Mouse (Mus musculus) kidney, embryonic 14.5 days (tissue): Measurements from ENCODE around the gene Gm498. TPM values are rescaled to one million over a fixed set of nuclear protein-coding genes. Genes with fewer than 3 reads are reported as not detected.

Source experiments
- ATAC-seq: fragments of 200-750 bp; cut with Nextera tagmentation; 2 replicates; pipeline ENCODE4 v1.8.0; 2017; ENCODE audit warnings: moderate number of reproducible peaks, mild to moderate bottlenecking, moderate TSS enrichment, moderate library complexity; ENCODE audit not compliant: low FRiP score, low TSS enrichment
- H3K27ac ChIP-seq: fragments of 300-500 bp; sonication (generic); 2 replicates; pipeline ENCODE4 v1.5.1; 2014; ENCODE audit warnings: low read depth, mild to moderate bottlenecking, low read length, moderate library complexity, mixed read lengths
- H3K27me3 ChIP-seq: fragments of 300-500 bp; sonication (generic); 2 replicates; pipeline ENCODE4 v1.6.1; 2014; ENCODE audit warnings: mild to moderate bottlenecking, low read length; ENCODE audit not compliant: control insufficient read depth, insufficient read depth
- H3K36me3 ChIP-seq: fragments of 300-500 bp; sonication (generic); 2 replicates; pipeline ENCODE4 v1.6.1; 2014; ENCODE audit warnings: low read length, mixed read lengths; ENCODE audit not compliant: control insufficient read depth, insufficient read depth
- H3K4me1 ChIP-seq: fragments of 300-500 bp; sonication (generic); 2 replicates; pipeline ENCODE4 v1.6.1; 2014; ENCODE audit warnings: low read length, mixed read lengths; ENCODE audit not compliant: control insufficient read depth, insufficient read depth
- H3K4me2 ChIP-seq: fragments of 300-500 bp; sonication (generic); replicated peaks from 2 replicates; pipeline ENCODE4 v1.6.1; 2014; ENCODE audit warnings: low read depth, mild to moderate bottlenecking, low read length
- H3K4me3 ChIP-seq: fragments of 300-500 bp; sonication (generic); 2 replicates; pipeline ENCODE4 v1.5.1; 2014; ENCODE audit warnings: mild to moderate bottlenecking, low read length
- H3K9ac ChIP-seq: fragments of 300-500 bp; sonication (generic); 2 replicates; pipeline ENCODE4 v1.6.1; 2014; ENCODE audit warnings: low read depth, mild to moderate bottlenecking, low read length, moderate library complexity
- H3K9me3 ChIP-seq: fragments of 300-500 bp; sonication (generic); 2 replicates; pipeline ENCODE4 v1.6.1; 2016; ENCODE audit warnings: low read length; ENCODE audit not compliant: control insufficient read depth
- WGBS: fragments of 180-500 bp; shearing (Covaris S2); extraction: QIAGEN DNeasy Blood & Tissue Kit; methylation state at CpG from one replicate; pipeline ENCODE4 v1.1.7; 2014; 5-methylcytosine and 5-hydroxymethylcytosine counted together
- polyA plus RNA-seq: library from polyadenylated mRNA; unstranded; fragments of >200 nt; fragmentation: Nextera tagmentation; extraction: Ambion mirVana; gene quantifications from 2 replicates; pipeline ENCODE4 v1.2.1, GENCODE M21; 2014

Gm498 gene
- polyA plus RNA-seq, 1 experiment from 2014 or later = not detected

GRCm38 (mm10) chr7:143832196-143832595 is 34.4 kb upstream of the Gm498 start:
- Histone ChIP-seq H3K9ac (no peak overlapping the region), H3K4me2 (no peak overlapping the region), H3K27me3 (no peaks in the 10 kb centered on the region), H3K9me3 (no peaks in the 10 kb centered on the region), H3K27ac (no peak overlapping the region), H3K4me1 (peaks cover 4% of the 10 kb centered on the region; the same call in 1 of the 2 replicates), H3K36me3 (peaks cover 10% of the 10 kb centered on the region; the same call in 1 of the 2 replicates), H3K4me3 (no peak overlapping the region)
- WGBS = 75% methylated on average over 8 of the region's 8 CpGs
- ATAC-seq = no peak

GRCm38 (mm10) chr7:143832611-143833010 is 34.0 kb upstream of the Gm498 start:
- Histone ChIP-seq H3K36me3 (peaks cover 10% of the 10 kb centered on the region; the same call in 1 of the 2 replicates), H3K27ac (no peak overlapping the region), H3K4me3 (no peak overlapping the region), H3K4me1 (peaks cover 4% of the 10 kb centered on the region; the same call in 1 of the 2 replicates), H3K9me3 (no peaks in the 10 kb centered on the region), H3K4me2 (no peak overlapping the region), H3K27me3 (no peaks in the 10 kb centered on the region), H3K9ac (no peak overlapping the region)
- WGBS = 87% methylated on average over 2 of the region's 2 CpGs
- no peak for ATAC-seq

GRCm38 (mm10) chr7:143833581-143834190 is 33.0 kb upstream of the Gm498 start:
- H3K4me1 ChIP-seq = peaks cover 4% of the 10 kb centered on the region; the same call in 1 of the 2 replicates
- H3K27ac ChIP-seq = no peak overlapping the region
- no peak for ATAC-seq
- H3K9ac ChIP-seq = no peak overlapping the region
- peaks cover 19% of the 10 kb centered on the region; the same call in 1 of the 2 replicates for H3K36me3 ChIP-seq
- WGBS = 79% methylated on average over 6 of the region's 6 CpGs
- H3K9me3 ChIP-seq = no peaks in the 10 kb centered on the region
- H3K4me3 ChIP-seq = no peak overlapping the region
- H3K27me3 ChIP-seq = no peaks in the 10 kb centered on the region
- H3K4me2 ChIP-seq = no peak overlapping the region

- H3K9me3 ChIP-seq = no peaks in the 10 kb centered on the region
- H3K4me3 ChIP-seq = no peak overlapping the region
- H3K4me2 ChIP-seq = no peak overlapping the region
- peaks cover 25% of the 10 kb centered on the region; the same call in 1 of the 2 replicates for H3K36me3 ChIP-seq
- WGBS = 80% methylated on average over 2 of the region's 2 CpGs
- no peak for ATAC-seq
- peaks cover 4% of the 10 kb centered on the region; the same call in 1 of the 2 replicates for H3K4me1 ChIP-seq
- H3K27me3 ChIP-seq = no peaks in the 10 kb centered on the region
- no peak overlapping the region for H3K9ac ChIP-seq
- no peak overlapping the region for H3K27ac ChIP-seq
Measured at GRCm38 (mm10) chr7:143834316-143834715, 32.3 kb upstream of the Gm498 start.

- Histone ChIP-seq H3K9ac (no peak overlapping the region), H3K27ac (no peak overlapping the region), H3K9me3 (no peaks in the 10 kb centered on the region), H3K36me3 (peaks cover 25% of the 10 kb centered on the region; the same call in 1 of the 2 replicates), H3K4me2 (no peak overlapping the region), H3K27me3 (no peaks in the 10 kb centered on the region), H3K4me3 (no peak overlapping the region), H3K4me1 (peaks cover 4% of the 10 kb centered on the region; the same call in 1 of the 2 replicates)
- WGBS = 60% methylated on average over 3 of the region's 3 CpGs
- ATAC-seq = no peak
Measured at GRCm38 (mm10) chr7:143834972-143835371, 31.7 kb upstream of the Gm498 start.

GRCm38 (mm10) chr7:143837705-143838358 is 28.8 kb upstream of the Gm498 start:
- H3K36me3 ChIP-seq = peaks cover 53% of the 10 kb centered on the region
- H3K4me1 ChIP-seq = no peaks in the 10 kb centered on the region
- no peak for ATAC-seq
- no peaks in the 10 kb centered on the region for H3K9me3 ChIP-seq
- H3K4me2 ChIP-seq = no peak overlapping the region
- H3K27me3 ChIP-seq = no peaks in the 10 kb centered on the region
- H3K4me3 ChIP-seq = no peak overlapping the region
- 87% methylated on average over 3 of the region's 3 CpGs for WGBS
- H3K27ac ChIP-seq = no peak overlapping the region
- H3K9ac ChIP-seq = no peak overlapping the region

- 93% methylated on average over 5 of the region's 5 CpGs for WGBS
- Histone ChIP-seq H3K4me1 (no peaks in the 10 kb centered on the region), H3K4me2 (no peak overlapping the region), H3K36me3 (peaks cover 71% of the 10 kb centered on the region), H3K27me3 (no peaks in the 10 kb centered on the region), H3K9me3 (no peaks in the 10 kb centered on the region), H3K27ac (no peak overlapping the region), H3K4me3 (no peak overlapping the region), H3K9ac (no peak overlapping the region)
- ATAC-seq = no peak
Measured at GRCm38 (mm10) chr7:143840121-143840520, 26.5 kb upstream of the Gm498 start.

GRCm38 (mm10) chr7:143841301-143841700 is 25.3 kb upstream of the Gm498 start:
- Histone ChIP-seq H3K4me3 (no peak overlapping the region), H3K9ac (no peak overlapping the region), H3K9me3 (no peaks in the 10 kb centered on the region), H3K36me3 (peaks cover 83% of the 10 kb centered on the region), H3K27me3 (no peaks in the 10 kb centered on the region), H3K4me2 (no peak overlapping the region), H3K27ac (no peak overlapping the region), H3K4me1 (no peaks in the 10 kb centered on the region)
- no peak for ATAC-seq
- 98% methylated on average over 8 of the region's 8 CpGs for WGBS

- no peaks in the 10 kb centered on the region for H3K9me3 ChIP-seq
- no peak overlapping the region for H3K9ac ChIP-seq
- H3K4me3 ChIP-seq = no peak overlapping the region
- H3K27me3 ChIP-seq = no peaks in the 10 kb centered on the region
- no peak overlapping the region for H3K4me2 ChIP-seq
- H3K27ac ChIP-seq = no peak overlapping the region
- 97% methylated on average over 5 of the region's 5 CpGs for WGBS
- H3K36me3 ChIP-seq = peaks cover 58% of the 10 kb centered on the region
- ATAC-seq = no peak
- H3K4me1 ChIP-seq = no peaks in the 10 kb centered on the region
Measured at GRCm38 (mm10) chr7:143848127-143848767, 18.4 kb upstream of the Gm498 start.
